Comparison of ENCODE assay signal across 7 mouse cellular contexts in genomic region chrX:166167307-166167706, GRCm38 (mm10). TPM values are rescaled to one million over a fixed set of nuclear protein-coding genes. Genes with fewer than 3 reads are reported as not detected.
DNase-seq lines count a peak whose midpoint lies in the region; ATAC-seq and TF ChIP-seq lines count a peak whose summit lies in the region.

No protein-coding gene starts in this region.

- no peaks in the 10 kb centered on the region for H3K27me3 ChIP-seq in intestine, postnatal 0 days (replicated peaks; ENCODE audit: control insufficient read depth, insufficient read depth, low read length)
- no peaks in the 10 kb centered on the region for H3K27me3 ChIP-seq in intestine, embryonic 15.5 days (replicated peaks)

- peak; percentile 69 for TF ChIP-seq CTCF in intestine, postnatal 0 days (IDR thresholded peaks at IDR 0.05; ENCODE audit: low read depth)

- peak; percentile 11 for DNase-seq in urinary bladder, postnatal 14 days (ENCODE audit: low spot score)
- no peak for DNase-seq in urinary bladder, postnatal 36 days (ENCODE audit: low spot score in 2 of 2)
- DNase-seq in cerebellum, postnatal 10 days, result peak; percentile 61 to 70
- DNase-seq in lung, postnatal 36 days, result peak; percentile 54

- H3K36me3 ChIP-seq in intestine, postnatal 0 days (ENCODE audit: control insufficient read depth, insufficient read depth), result no peaks in the 10 kb centered on the region
- H3K36me3 ChIP-seq in intestine, embryonic 15.5 days, result no peaks in the 10 kb centered on the region

- no peaks in the 10 kb centered on the region for H3K9me3 ChIP-seq in intestine, postnatal 0 days (ENCODE audit: control insufficient read depth)
- H3K9me3 ChIP-seq in intestine, embryonic 15.5 days, result no peaks in the 10 kb centered on the region

- no peak overlapping the region for H3K9ac ChIP-seq in intestine, postnatal 0 days (ENCODE audit: low read depth, low read length)
- no peak overlapping the region for H3K9ac ChIP-seq in intestine, embryonic 15.5 days

- H3K4me1 ChIP-seq in intestine, postnatal 0 days (replicated peaks; ENCODE audit: control insufficient read depth, insufficient read depth, low read length), result no peaks in the 10 kb centered on the region
- H3K4me1 ChIP-seq in intestine, embryonic 15.5 days (replicated peaks), result no peaks in the 10 kb centered on the region

- no peak overlapping the region for H3K27ac ChIP-seq in intestine, postnatal 0 days (ENCODE audit: low read depth, low read length)
- H3K27ac ChIP-seq in intestine, embryonic 15.5 days, result no peak overlapping the region

- WGBS in intestine, postnatal 0 days, result 8% methylated on average over 4 of the region's 4 CpGs
- 9% methylated on average over 4 of the region's 4 CpGs for WGBS in intestine, embryonic 15.5 days

- no peak overlapping the region for H3K4me3 ChIP-seq in intestine, postnatal 0 days (ENCODE audit: low read depth, low read length)
- H3K4me3 ChIP-seq in intestine, embryonic 15.5 days (replicated peaks), result no peak overlapping the region

- no peak for ATAC-seq in intestine, postnatal 0 days
- ATAC-seq in intestine, embryonic 15.5 days, result no peak
- ATAC-seq in monocyte, adult 5-6 weeks (replicated peaks; ENCODE audit: insufficient number of reproducible peaks, low FRiP score, low TSS enrichment, poor library complexity, severe bottlenecking), result no peak

- H3K4me2 ChIP-seq in intestine, postnatal 0 days (replicated peaks; ENCODE audit: low read depth), result no peak overlapping the region
- H3K4me2 ChIP-seq in intestine, embryonic 15.5 days (replicated peaks), result no peak overlapping the region

RNA-seq across cellular contexts. Expression of gene Gemin8, which starts 2.9 kb away (rescaled TPM):
- polyA plus RNA-seq in intestine, postnatal 0 days (2015; fragmentation: Nextera tagmentation; extraction: Ambion mirVana), result 2.3 and 2.4 TPM in 2 replicates
- polyA plus RNA-seq in intestine, embryonic 15.5 days (2015; fragmentation: Nextera tagmentation; extraction: Ambion mirVana), result 8.0 and 8.1 TPM in 2 replicates
- total RNA-seq in monocyte, adult 5-6 weeks (2017), result 1.1 TPM in 1 of 3 replicates, not detected in the others

Comparison
In these comparisons a context has a peak if more than half of its experiments do, and no peak if none do; other contexts are left out.
1. DNase-seq: peak in urinary bladder, postnatal 14 days (single experiment), cerebellum, postnatal 10 days (2 of 2) and lung, postnatal 36 days (single experiment); none in urinary bladder, postnatal 36 days (0 of 2).